Mouse (Mus musculus) small intestine, adult 2 months (tissue): ENCODE data around the gene Taf1c. TPM values are rescaled to one million over a fixed set of nuclear protein-coding genes. Genes with fewer than 3 reads are reported as not detected.

Experiments
- H3K27ac ChIP-seq: fragments of 200-500 bp; 2 replicates; pipeline ENCODE4 v1.5.1; 2012; ENCODE audit warnings: low read depth, low read length, control low read depth, inconsistent platforms; ENCODE audit not compliant: insufficient read depth
- H3K27me3 ChIP-seq: fragments of 200-500 bp; 2 replicates; pipeline ENCODE4 v1.6.1; 2012; ENCODE audit warnings: mild to moderate bottlenecking, moderate library complexity, low read length, inconsistent platforms; ENCODE audit not compliant: control insufficient read depth, insufficient read depth
- H3K36me3 ChIP-seq: fragments of 200-500 bp; 2 replicates; pipeline ENCODE4 v1.6.1; 2012; ENCODE audit warnings: mild to moderate bottlenecking, low read length, control low read depth, inconsistent platforms; ENCODE audit not compliant: control insufficient read depth, insufficient read depth
- H3K4me1 ChIP-seq: fragments of 200-500 bp; 2 replicates; pipeline ENCODE4 v1.6.1; 2012; ENCODE audit warnings: low read length, inconsistent platforms, mixed read lengths; ENCODE audit not compliant: control insufficient read depth, insufficient read depth, insufficient read length
- H3K4me3 ChIP-seq: fragments of 200-500 bp; 2 replicates; pipeline ENCODE4 v1.5.1; 2012; ENCODE audit warnings: low read depth, mild to moderate bottlenecking, control low read depth, inconsistent platforms, low read length, moderate library complexity
- CTCF ChIP-seq: fragments of 200-500 bp; IDR thresholded peaks from 2 replicates; pipeline ENCODE4 v1.5.1; 2012; ENCODE audit warnings: low read depth, mild to moderate bottlenecking, control low read depth, inconsistent platforms, low read length, moderate library complexity, mixed read lengths; ENCODE audit not compliant: insufficient replicate concordance, insufficient read length; ENCODE audit errors: extremely low read depth
- POLR2A ChIP-seq: fragments of 200-500 bp; IDR thresholded peaks from 2 replicates; pipeline ENCODE4 v1.6.1; 2012; ENCODE audit warnings: low read depth, mild to moderate bottlenecking, control low read depth, inconsistent platforms, low read length, moderate library complexity
- WGBS: fragments of 180-500 bp; shearing (Covaris S2); methylation state at CpG from one replicate; pipeline ENCODE4 v1.1.7; 2018; 5-methylcytosine and 5-hydroxymethylcytosine counted together
- polyA plus RNA-seq: library from polyadenylated mRNA; depleted of rRNA; stranded (reverse); fragments of >200 nt; gene quantifications from 2 replicates; pipeline ENCODE4 v1.2.3, GENCODE M21; 2012

Gene Taf1c
- polyA plus RNA-seq, 1 experiment, result 23.6 TPM

- H3K27ac ChIP-seq, result no peak overlapping the region
- peaks cover 35% of the 10 kb centered on the region for H3K36me3 ChIP-seq
- no peaks in the 10 kb centered on the region for H3K27me3 ChIP-seq
- no peak for TF ChIP-seq CTCF
- TF ChIP-seq POLR2A, result no peak
- 89% methylated on average over 4 of the region's 4 CpGs for WGBS
- 0 out of 2 replicates have a peak overlapping the region, but pooled peaks have one; percentile 77 for H3K4me3 ChIP-seq
- H3K4me1 ChIP-seq, result peaks cover 9% of the 10 kb centered on the region
These were observed 1.3 kb downstream of the Taf1c start for GRCm38 (mm10) chr8:119603771-119604170.

- Histone ChIP-seq H3K27ac (peak overlapping the region; percentile 91), H3K4me3 (no peak overlapping the region; the same call in 1 of the 2 replicates), H3K27me3 (no peaks in the 10 kb centered on the region), H3K4me1 (peaks cover 53% of the 10 kb centered on the region), H3K36me3 (no peaks in the 10 kb centered on the region)
- WGBS, result 56% methylated on average over 7 of the region's 7 CpGs
- TF ChIP-seq CTCF, result no peak
- no peak for TF ChIP-seq POLR2A
These were observed 13.6 kb downstream of the Taf1c start for GRCm38 (mm10) chr8:119591456-119591855.

GRCm38 (mm10) chr8:119590348-119590747 is 14.7 kb downstream of the Taf1c start:
- Histone ChIP-seq H3K27me3 (no peaks in the 10 kb centered on the region), H3K4me1 (peaks cover 41% of the 10 kb centered on the region), H3K36me3 (no peaks in the 10 kb centered on the region), H3K27ac (peak overlapping the region; percentile 91), H3K4me3 (peak overlapping the region; percentile 10; the same call in 1 of the 2 replicates)
- 28% methylated on average over 14 of the region's 14 CpGs for WGBS
- no peak for TF ChIP-seq POLR2A
- TF ChIP-seq CTCF, result no peak

- 71% methylated on average over 10 of the region's 10 CpGs for WGBS
- Histone ChIP-seq H3K27me3 (no peaks in the 10 kb centered on the region), H3K4me1 (peaks cover 27% of the 10 kb centered on the region), H3K27ac (no peak overlapping the region), H3K4me3 (no peak overlapping the region), H3K36me3 (no peaks in the 10 kb centered on the region)
- TF ChIP-seq POLR2A (no peak), CTCF (no peak)
These were observed 16.2 kb downstream of the Taf1c start for GRCm38 (mm10) chr8:119588844-119589243.

- Histone ChIP-seq H3K4me1 (peaks cover 25% of the 10 kb centered on the region), H3K27ac (no peak overlapping the region), H3K27me3 (no peaks in the 10 kb centered on the region), H3K36me3 (no peaks in the 10 kb centered on the region), H3K4me3 (no peak overlapping the region)
- 81% methylated on average over 4 of the region's 4 CpGs for WGBS
- TF ChIP-seq POLR2A (no peak), CTCF (no peak)
These were observed 16.7 kb downstream of the Taf1c start for GRCm38 (mm10) chr8:119588321-119588720.

- H3K4me1 ChIP-seq, result peaks cover 12% of the 10 kb centered on the region; the same call in 1 of the 2 replicates
- no peaks in the 10 kb centered on the region for H3K27me3 ChIP-seq
- peak overlapping the region; percentile 64 for H3K4me3 ChIP-seq
- TF ChIP-seq POLR2A, result no peak
- TF ChIP-seq CTCF, result no peak
- 16% methylated on average over 24 of the region's 24 CpGs for WGBS
- H3K36me3 ChIP-seq, result no peaks in the 10 kb centered on the region
- peak overlapping the region; percentile 69 for H3K27ac ChIP-seq
These were observed 19.1 kb downstream of the Taf1c start for GRCm38 (mm10) chr8:119585901-119586300.

GRCm38 (mm10) chr8:119580441-119581161 is 24.4 kb downstream of the Taf1c start:
- WGBS, result 57% methylated on average over 5 of the region's 5 CpGs
- H3K27me3 ChIP-seq, result no peaks in the 10 kb centered on the region
- no peak overlapping the region for H3K4me3 ChIP-seq
- no peaks in the 10 kb centered on the region for H3K36me3 ChIP-seq
- TF ChIP-seq CTCF, result no peak
- no peak for TF ChIP-seq POLR2A
- H3K27ac ChIP-seq, result peak overlapping the region; percentile 5; the same call in 1 of the 2 replicates
- peaks cover 21% of the 10 kb centered on the region for H3K4me1 ChIP-seq
